Mouse (Mus musculus): ENCODE measurements around the gene Ylpm1. TPM values are rescaled to one million over a fixed set of nuclear protein-coding genes. Genes with fewer than 3 reads are reported as not detected.

Ylpm1 gene
- total and polyA plus RNA-seq, 2 experiments from 2014 or later: 29.2 to 43.2 TPM

GRCm38 (mm10) chr12:85022071-85022470, 25.9 kb downstream of the Ylpm1 start:
- ATAC-seq (ENCODE audit: low FRiP score): no peak
- no peaks in the 10 kb centered on the region for H3K4me1 ChIP-seq (ENCODE audit: insufficient read depth, low read length)
- WGBS: 97% methylated on average over 1 of the region's 1 CpGs

GRCm38 (mm10) chr12:85032710-85033109, 36.6 kb downstream of the Ylpm1 start:
- H3K4me1 ChIP-seq (ENCODE audit: insufficient read depth, low read length): no peaks in the 10 kb centered on the region
- ATAC-seq (ENCODE audit: low FRiP score) (no peak), DNase-seq (ENCODE audit: low spot score) (peak; percentile 34)
- H3K36me3 ChIP-seq (ENCODE audit: insufficient read depth, low read length): peaks cover 22% of the 10 kb centered on the region
- WGBS: 97% methylated on average over 2 of the region's 2 CpGs
- no peak overlapping the region for H3K4me2 ChIP-seq (ENCODE audit: low read depth, low read length, poor library complexity, severe bottlenecking)
- H3K9me3 ChIP-seq (ENCODE audit: low read length): no peaks in the 10 kb centered on the region
- no peak overlapping the region for H3K4me3 ChIP-seq (ENCODE audit: low read depth, low read length)
- no peak overlapping the region for H3K9ac ChIP-seq (replicated peaks; ENCODE audit: low read length, poor library complexity, severe bottlenecking)
- peak; percentile 62 for TF ChIP-seq CTCF (IDR thresholded peaks at IDR 0.05)
- no peaks in the 10 kb centered on the region for H3K27me3 ChIP-seq (ENCODE audit: insufficient read depth, low read length)
- no peak overlapping the region for H3K27ac ChIP-seq (ENCODE audit: low read depth, low read length)

More at GRCm38 (mm10) chr12:85022071-85022470, 25.9 kb downstream of the Ylpm1 start:
- Histone ChIP-seq H3K27ac (ENCODE audit: low read depth, low read length) (no peak overlapping the region), H3K4me3 (ENCODE audit: low read depth, low read length) (no peak overlapping the region), H3K36me3 (ENCODE audit: insufficient read depth, low read length) (no peaks in the 10 kb centered on the region), H3K9me3 (ENCODE audit: low read length) (no peaks in the 10 kb centered on the region), H3K27me3 (ENCODE audit: insufficient read depth, low read length) (no peaks in the 10 kb centered on the region), H3K9ac (replicated peaks; ENCODE audit: low read length, poor library complexity, severe bottlenecking) (no peak overlapping the region), H3K4me2 (ENCODE audit: low read depth, low read length, poor library complexity, severe bottlenecking) (no peak overlapping the region)
- no peak for TF ChIP-seq CTCF (IDR thresholded peaks at IDR 0.05)
- no peak for DNase-seq (ENCODE audit: low spot score)

GRCm38 (mm10) chr12:85051218-85051617, 55.1 kb downstream of the Ylpm1 start:
- DNase-seq (ENCODE audit: low spot score): no peak
- no peaks in the 10 kb centered on the region for H3K27me3 ChIP-seq (ENCODE audit: insufficient read depth, low read length)
- no peak overlapping the region for H3K4me3 ChIP-seq (ENCODE audit: low read depth, low read length)
- no peaks in the 10 kb centered on the region for H3K4me1 ChIP-seq (ENCODE audit: insufficient read depth, low read length)
- H3K9ac ChIP-seq (replicated peaks; ENCODE audit: low read length, poor library complexity, severe bottlenecking): no peak overlapping the region
- H3K36me3 ChIP-seq (ENCODE audit: insufficient read depth, low read length): peaks cover 38% of the 10 kb centered on the region
- H3K4me2 ChIP-seq (ENCODE audit: low read depth, low read length, poor library complexity, severe bottlenecking): no peak overlapping the region
- H3K9me3 ChIP-seq (ENCODE audit: low read length): no peaks in the 10 kb centered on the region
- H3K27ac ChIP-seq (ENCODE audit: low read depth, low read length): no peak overlapping the region
- no peak for TF ChIP-seq CTCF (IDR thresholded peaks at IDR 0.05)
- ATAC-seq (ENCODE audit: low FRiP score): no peak
- WGBS: 88% methylated on average over 6 of the region's 6 CpGs

GRCm38 (mm10) chr12:85071043-85071442, 74.9 kb downstream of the Ylpm1 start:
- H3K4me3 ChIP-seq (ENCODE audit: low read depth, low read length): no peak overlapping the region
- no peak overlapping the region for H3K9ac ChIP-seq (replicated peaks; ENCODE audit: low read length, poor library complexity, severe bottlenecking)
- ATAC-seq (ENCODE audit: low FRiP score) (no peak), DNase-seq (ENCODE audit: low spot score) (no peak)
- H3K9me3 ChIP-seq (ENCODE audit: low read length): no peaks in the 10 kb centered on the region
- H3K36me3 ChIP-seq (ENCODE audit: insufficient read depth, low read length): peaks cover 24% of the 10 kb centered on the region
- no peaks in the 10 kb centered on the region for H3K4me1 ChIP-seq (ENCODE audit: insufficient read depth, low read length)
- no peak overlapping the region for H3K27ac ChIP-seq (ENCODE audit: low read depth, low read length)
- no peak for TF ChIP-seq CTCF (IDR thresholded peaks at IDR 0.05)
- no peaks in the 10 kb centered on the region for H3K27me3 ChIP-seq (ENCODE audit: insufficient read depth, low read length)
- H3K4me2 ChIP-seq (ENCODE audit: low read depth, low read length, poor library complexity, severe bottlenecking): no peak overlapping the region

GRCm38 (mm10) chr12:85077100-85077499, 81.0 kb downstream of the Ylpm1 start:
- H3K27ac ChIP-seq (ENCODE audit: low read depth, low read length): no peak overlapping the region
- DNase-seq (ENCODE audit: low spot score) (no peak), ATAC-seq (ENCODE audit: low FRiP score) (no peak)
- no peaks in the 10 kb centered on the region for H3K27me3 ChIP-seq (ENCODE audit: insufficient read depth, low read length)
- H3K4me1 ChIP-seq (ENCODE audit: insufficient read depth, low read length): no peaks in the 10 kb centered on the region
- no peak overlapping the region for H3K4me3 ChIP-seq (ENCODE audit: low read depth, low read length)
- no peak overlapping the region for H3K4me2 ChIP-seq (ENCODE audit: low read depth, low read length, poor library complexity, severe bottlenecking)
- no peak overlapping the region for H3K9ac ChIP-seq (replicated peaks; ENCODE audit: low read length, poor library complexity, severe bottlenecking)
- WGBS: 94% methylated on average over 3 of the region's 3 CpGs
- H3K9me3 ChIP-seq (ENCODE audit: low read length): no peaks in the 10 kb centered on the region
- TF ChIP-seq CTCF (IDR thresholded peaks at IDR 0.05): no peak
- peaks cover 5% of the 10 kb centered on the region for H3K36me3 ChIP-seq (ENCODE audit: insufficient read depth, low read length)

- 87% methylated on average over 2 of the region's 2 CpGs for WGBS
- no peak for DNase-seq (ENCODE audit: low spot score)
- Histone ChIP-seq H3K4me1 (ENCODE audit: insufficient read depth, low read length) (no peaks in the 10 kb centered on the region), H3K36me3 (ENCODE audit: insufficient read depth, low read length) (peaks cover 3% of the 10 kb centered on the region), H3K4me2 (ENCODE audit: low read depth, low read length, poor library complexity, severe bottlenecking) (no peak overlapping the region), H3K27me3 (ENCODE audit: insufficient read depth, low read length) (no peaks in the 10 kb centered on the region), H3K9ac (replicated peaks; ENCODE audit: low read length, poor library complexity, severe bottlenecking) (no peak overlapping the region), H3K9me3 (ENCODE audit: low read length) (no peaks in the 10 kb centered on the region), H3K27ac (ENCODE audit: low read depth, low read length) (no peak overlapping the region), H3K4me3 (ENCODE audit: low read depth, low read length) (no peak overlapping the region)
- ATAC-seq (ENCODE audit: low FRiP score): no peak
- TF ChIP-seq CTCF (IDR thresholded peaks at IDR 0.05): no peak
These were observed 88.1 kb downstream of the Ylpm1 start for GRCm38 (mm10) chr12:85084257-85084656.
